In genomic region chr9:57522861-57523246, GRCm38 (mm10) we compare ENCODE assay signal across 9 mouse cellular contexts. TPM values are rescaled to one million over a fixed set of nuclear protein-coding genes. Genes with fewer than 3 reads are reported as not detected.
A peak's percentile ranks its signal among the peaks of the same experiment; 100 is the strongest.
DNase-seq lines count a peak whose midpoint lies in the region; ATAC-seq and TF ChIP-seq lines count a peak whose summit lies in the region.
"Had no signal": no experiment of that assay in that cellular context is flagged by ENCODE, and none has a peak within 500 bp of the region (broad histone marks: within the 10 kb centered on the region; RNA-seq: fewer than 3 reads in every experiment).

No protein-coding gene starts in this region.

- intact Hi-C loops in heart, postnatal 36 days (cut with DNase I), result loop anchor here (2.0 to 10.0 kb wide), 4 partner anchors 119 to 448 kb away; partner anchors contain the start of gene Sin3a

- peaks cover 57% of the 10 kb centered on the region for H3K79me2 ChIP-seq in CH12.LX (replicated peaks; ENCODE audit: control insufficient read depth, extremely low read depth, insufficient read depth, poor library complexity, severe bottlenecking)

- no peak for TF ChIP-seq EP300 in CH12.LX (IDR thresholded peaks at IDR 0.05; ENCODE audit: low read length)
- no peak for TF ChIP-seq EP300 in heart, postnatal 0 days (IDR thresholded peaks at IDR 0.05; ENCODE audit: low read depth)
- no peak for TF ChIP-seq EP300 in liver, postnatal 0 days (IDR thresholded peaks at IDR 0.05; ENCODE audit: low read depth)

- H3K9ac ChIP-seq in CH12.LX (ENCODE audit: insufficient read depth, low read depth), result peak overlapping the region; percentile 90
- H3K9ac ChIP-seq in heart, postnatal 0 days (replicated peaks; ENCODE audit: low read depth, low read length), result peak overlapping the region; percentile 100
- H3K9ac ChIP-seq in liver, postnatal 0 days (replicated peaks), result no peak overlapping the region

- peak overlapping the region in 2 of 3 experiments; percentile 88 to 89 for H3K4me3 ChIP-seq in CH12.LX (replicated peaks in 1 of 3; ENCODE audit: low read depth in 2 of 3, low read length in 2 of 3, poor library complexity in 1 of 3)
- H3K4me3 ChIP-seq in heart, postnatal 0 days (ENCODE audit: low read depth, low read length), result peak overlapping the region; percentile 100
- H3K4me3 ChIP-seq in liver, postnatal 0 days (ENCODE audit: low read depth, low read length), result peak overlapping the region; percentile 97; the same call in 1 of the 2 replicates

- H3K27me3 ChIP-seq in CH12.LX (replicated peaks), result no peaks in the 10 kb centered on the region
- H3K27me3 ChIP-seq in heart, postnatal 0 days (ENCODE audit: control insufficient read depth, insufficient read depth, low read length), result no peaks in the 10 kb centered on the region
- no peaks in the 10 kb centered on the region for H3K27me3 ChIP-seq in liver, postnatal 0 days (ENCODE audit: insufficient read depth, low read length)

- TF ChIP-seq CTCF in CH12.LX (conservative IDR thresholded peaks at IDR 0.05 in 1 of 2, IDR thresholded peaks at IDR 0.05 in 1 of 2; ENCODE audit: low read depth in 2 of 2, low read length in 2 of 2), result no peak
- no peak for TF ChIP-seq CTCF in heart, postnatal 0 days (IDR thresholded peaks at IDR 0.05; ENCODE audit: low read depth)
- TF ChIP-seq CTCF in liver, postnatal 0 days (IDR thresholded peaks at IDR 0.05; ENCODE audit: low read depth), result no peak

- no peak for ATAC-seq in heart, postnatal 0 days (ENCODE audit: insufficient read depth, low read depth)
- ATAC-seq in liver, postnatal 0 days, result no peak
- ATAC-seq in frontal cortex, adult (ENCODE audit: low TSS enrichment), result no peak

- WGBS in heart, postnatal 0 days, result 56% methylated on average over 4 of the region's 4 CpGs
- 62% methylated on average over 4 of the region's 4 CpGs for WGBS in liver, postnatal 0 days (ENCODE audit: insufficient replicate concordance)

- TF ChIP-seq RAD21 in CH12.LX (IDR thresholded peaks at IDR 0.05; ENCODE audit: low read depth, low read length), result no peak

- no peak for TF ChIP-seq POLR2A in CH12.LX (IDR thresholded peaks at IDR 0.05; ENCODE audit: low read depth, low read length)

- peak overlapping the region; percentile 97 for H3K4me2 ChIP-seq in CH12.LX (ENCODE audit: insufficient read depth, low read depth, poor library complexity, severe bottlenecking)
- peak overlapping the region; percentile 60 for H3K4me2 ChIP-seq in heart, postnatal 0 days (ENCODE audit: low read depth, low read length)
- peak overlapping the region; percentile 88 for H3K4me2 ChIP-seq in liver, postnatal 0 days (ENCODE audit: low read depth, low read length)

- H3K36me3 ChIP-seq in CH12.LX (replicated peaks in 1 of 2; ENCODE audit: control insufficient read depth in 1 of 2, insufficient read depth in 1 of 2, low read length in 1 of 2), result peaks cover 0 to 13% of the 10 kb centered on the region in 2 experiments
- H3K36me3 ChIP-seq in heart, postnatal 0 days (replicated peaks; ENCODE audit: control insufficient read depth, insufficient read depth, low read length), result 0 out of 2 replicates have a peak, but pooled peaks cover 6% of the 10 kb centered on the region
- H3K36me3 ChIP-seq in liver, postnatal 0 days (replicated peaks; ENCODE audit: insufficient read depth, low read length), result no peaks in the 10 kb centered on the region

- no peak overlapping the region for H3K27ac ChIP-seq in CH12.LX (ENCODE audit: insufficient read depth, low read depth)
- peak overlapping the region; percentile 100 for H3K27ac ChIP-seq in heart, postnatal 0 days (ENCODE audit: low read depth)
- H3K27ac ChIP-seq in liver, postnatal 0 days (ENCODE audit: low read depth), result no peak overlapping the region

- peaks cover 0 to 40% of the 10 kb centered on the region in 2 experiments; a peak in 2 of 4 replicates for H3K4me1 ChIP-seq in CH12.LX (ENCODE audit: control insufficient read depth in 1 of 2, insufficient read depth in 2 of 2)
- peaks cover 38% of the 10 kb centered on the region; the same call in 1 of the 2 replicates for H3K4me1 ChIP-seq in heart, postnatal 0 days (ENCODE audit: control insufficient read depth, insufficient read depth)
- peaks cover 31% of the 10 kb centered on the region for H3K4me1 ChIP-seq in liver, postnatal 0 days (ENCODE audit: insufficient read depth)

- dilution Hi-C loops in CH12.LX (cut with MboI; ENCODE audit: extremely low pct_ligation_motif_present, extremely low pct_unique_long_range_greater_than_20kb, low sequenced_read_pairs), result no loop called here

- H3K9me3 ChIP-seq in CH12.LX (replicated peaks; ENCODE audit: low read length), result no peaks in the 10 kb centered on the region
- H3K9me3 ChIP-seq in heart, postnatal 0 days (replicated peaks; ENCODE audit: control insufficient read depth, low read length), result no peaks in the 10 kb centered on the region
- no peaks in the 10 kb centered on the region for H3K9me3 ChIP-seq in liver, postnatal 0 days (ENCODE audit: low read length)

- in situ Hi-C loops in CH12.LX (cut with MboI; ENCODE audit: low pct_ligation_motif_present, low pct_unique_long_range_greater_than_20kb, low sequenced_read_pairs), result loop anchor here (5.0 kb wide), 1 partner anchor 129 kb away; the partner anchor contains the start of gene Csk

- DNase-seq in heart, adult 11 months, result peak; percentile 86
- DNase-seq in heart, postnatal 36 days, result no peak
- DNase-seq in CH12.LX (ENCODE audit: extremely low read depth), result no peak
- DNase-seq in heart, postnatal 0 days (ENCODE audit: low spot score), result no peak
- DNase-seq in liver, postnatal 0 days, result no peak
- DNase-seq in thymus, adult 18-20 months, result no peak
- no peak for DNase-seq in layer of hippocampus, adult 9-11 months
- DNase-seq: cerebellum, postnatal 14 days had no signal

TF ChIP-seq in CH12.LX, 34 proteins besides CTCF, POLR2A, EP300 and RAD21:
- TF ChIP-seq BHLHE40 (IDR thresholded peaks at IDR 0.05; ENCODE audit: low read depth, low read length) (no peak), MAZ (IDR thresholded peaks at IDR 0.05; ENCODE audit: low read depth, low read length) (no peak), PAX5 (IDR thresholded peaks at IDR 0.05; ENCODE audit: low read length) (no peak), SIN3A (IDR thresholded peaks at IDR 0.05; ENCODE audit: low read length) (no peak), MAX (IDR thresholded peaks at IDR 0.05; ENCODE audit: low read length) (no peak), JUND (conservative IDR thresholded peaks at IDR 0.05; ENCODE audit: low read depth, low read length) (no peak), ZNF384 (IDR thresholded peaks at IDR 0.05; ENCODE audit: low read depth, low read length) (no peak)

RNA-seq across cellular contexts. Expression of gene Cox5a, which starts 1.8 kb away (rescaled TPM):
- total RNA-seq in heart, postnatal 36 days (2021), result 1,000 to 10,000 TPM; 2,624 to 2,673 TPM
- 179 and 203 TPM in 2 replicates for total RNA-seq in CH12.LX (2012; rRNA removed)
- 229 and 257 TPM in 2 replicates for total RNA-seq in CH12.LX (2014; rRNA removed)
- 255 and 279 TPM in 2 replicates for polyA plus RNA-seq in CH12.LX (2012; ENCODE audit: insufficient read length, low read depth)
- total RNA-seq in heart, postnatal 0 days (2014; rRNA removed; ENCODE audit: low replicate concordance), result 1,146 and 1,154 TPM in 2 replicates
- polyA plus RNA-seq in heart, postnatal 0 days (2015; fragmentation: Nextera tagmentation; extraction: Ambion mirVana), result 4,139 and 4,337 TPM in 2 replicates
- 761 and 777 TPM in 2 replicates for polyA plus RNA-seq in liver, postnatal 0 days (2015; fragmentation: Nextera tagmentation; extraction: Ambion mirVana)

RNA-seq across cellular contexts. Expression of gene Fam219b, which starts 14.5 kb away (rescaled TPM):
- 1 to 10 TPM; 7.2 to 8.3 TPM for total RNA-seq in heart, postnatal 36 days (2021)
- total RNA-seq in CH12.LX (2012; rRNA removed), result 10.6 and 11.8 TPM in 2 replicates
- 8.3 and 9.3 TPM in 2 replicates for total RNA-seq in CH12.LX (2014; rRNA removed)
- polyA plus RNA-seq in CH12.LX (2012; ENCODE audit: insufficient read length, low read depth), result 9.2 and 10.2 TPM in 2 replicates
- 4.5 and 9.2 TPM in 2 replicates for total RNA-seq in heart, postnatal 0 days (2014; rRNA removed; ENCODE audit: low replicate concordance)
- polyA plus RNA-seq in heart, postnatal 0 days (2015; fragmentation: Nextera tagmentation; extraction: Ambion mirVana), result 8.0 and 8.8 TPM in 2 replicates
- polyA plus RNA-seq in liver, postnatal 0 days (2015; fragmentation: Nextera tagmentation; extraction: Ambion mirVana), result 4.6 and 5.1 TPM in 2 replicates

RNA-seq across cellular contexts. Expression of gene Rpp25, which starts 19.0 kb away (rescaled TPM):
- total RNA-seq in heart, postnatal 36 days (2021), result 1 to 10 TPM; 1.0 to 2.1 TPM
- 0.21 TPM in 1 of 2 replicates, not detected in the other for total RNA-seq in CH12.LX (2012; rRNA removed)
- not detected in 2 replicates for total RNA-seq in CH12.LX (2014; rRNA removed)
- not detected in 2 replicates for polyA plus RNA-seq in CH12.LX (2012; ENCODE audit: insufficient read length, low read depth)
- 13.8 and 21.3 TPM in 2 replicates for total RNA-seq in heart, postnatal 0 days (2014; rRNA removed; ENCODE audit: low replicate concordance)
- 11.3 and 15.0 TPM in 2 replicates for polyA plus RNA-seq in heart, postnatal 0 days (2015; fragmentation: Nextera tagmentation; extraction: Ambion mirVana)
- 0.48 and 0.67 TPM in 2 replicates for polyA plus RNA-seq in liver, postnatal 0 days (2015; fragmentation: Nextera tagmentation; extraction: Ambion mirVana)

RNA-seq across cellular contexts. Expression of gene Mpi, which starts 29.7 kb away (rescaled TPM):
- total RNA-seq in heart, postnatal 36 days (2021), result 100 to 1,000 TPM; 129 to 161 TPM
- total RNA-seq in CH12.LX (2012; rRNA removed), result 28.6 and 33.2 TPM in 2 replicates
- 28.2 and 29.0 TPM in 2 replicates for total RNA-seq in CH12.LX (2014; rRNA removed)
- 36.7 and 37.3 TPM in 2 replicates for polyA plus RNA-seq in CH12.LX (2012; ENCODE audit: insufficient read length, low read depth)
- 130 TPM in 2 replicates for total RNA-seq in heart, postnatal 0 days (2014; rRNA removed; ENCODE audit: low replicate concordance)
- polyA plus RNA-seq in heart, postnatal 0 days (2015; fragmentation: Nextera tagmentation; extraction: Ambion mirVana), result 97.7 and 99.1 TPM in 2 replicates
- 7.3 and 8.2 TPM in 2 replicates for polyA plus RNA-seq in liver, postnatal 0 days (2015; fragmentation: Nextera tagmentation; extraction: Ambion mirVana)

RNA-seq across cellular contexts. Expression of gene Scamp2, which starts 37.9 kb away (rescaled TPM):
- total RNA-seq in heart, postnatal 36 days (2021), result 10 to 100 TPM; 25.8 to 29.4 TPM
- total RNA-seq in CH12.LX (2012; rRNA removed) (52.2 and 60.9 TPM in 2 replicates), CH12.LX (2014; rRNA removed) (38.6 and 46.4 TPM in 2 replicates)
- 77.2 and 91.6 TPM in 2 replicates for polyA plus RNA-seq in CH12.LX (2012; ENCODE audit: insufficient read length, low read depth)
- total RNA-seq in heart, postnatal 0 days (2014; rRNA removed; ENCODE audit: low replicate concordance), result 42.1 and 91.7 TPM in 2 replicates
- polyA plus RNA-seq in heart, postnatal 0 days (2015; fragmentation: Nextera tagmentation; extraction: Ambion mirVana), result 45.9 and 46.5 TPM in 2 replicates
- 29.6 and 31.2 TPM in 2 replicates for polyA plus RNA-seq in liver, postnatal 0 days (2015; fragmentation: Nextera tagmentation; extraction: Ambion mirVana)
